Mouse (Mus musculus): ENCODE results near the gene Dlx2. TPM values are rescaled to one million over a fixed set of nuclear protein-coding genes. Genes with fewer than 3 reads are reported as not detected.

The Dlx2 gene
- polyA plus RNA-seq, 1 experiment from 2014 or later = 3.9 TPM

Other genes with a start within 250 kb of the Dlx2 start
- 30.0 and 33.8 TPM in 2 replicates for gene Slc25a12, start 179.0 kb downstream of the Dlx2 start, polyA plus RNA-seq (2015; fragmentation: Nextera tagmentation; extraction: Ambion mirVana)
- gene Hat1, start 157.8 kb downstream of the Dlx2 start, polyA plus RNA-seq (2015; fragmentation: Nextera tagmentation; extraction: Ambion mirVana) = 111 and 116 TPM in 2 replicates
- 35.6 and 37.4 TPM in 2 replicates for gene Metap1d, start 93.5 kb downstream of the Dlx2 start, polyA plus RNA-seq (2015; fragmentation: Nextera tagmentation; extraction: Ambion mirVana)
- 10.3 and 11.3 TPM in 2 replicates for gene Dlx1, start 18.6 kb downstream of the Dlx2 start, polyA plus RNA-seq (2015; fragmentation: Nextera tagmentation; extraction: Ambion mirVana)
- gene Itga6, start 198.9 kb upstream of the Dlx2 start, polyA plus RNA-seq (2015; fragmentation: Nextera tagmentation; extraction: Ambion mirVana) = 61.8 and 74.1 TPM in 2 replicates

Measured in stomach, embryonic 15.5 days (tissue).